Mouse (Mus musculus) midbrain, embryonic 11.5 days (tissue): ENCODE measurements around the gene Pdx1. TPM values are rescaled to one million over a fixed set of nuclear protein-coding genes. Genes with fewer than 3 reads are reported as not detected.

Experiments used
- ATAC-seq: fragments of 200-750 bp; cut with Nextera tagmentation; 2 replicates; pipeline ENCODE4 v1.8.0; 2017; ENCODE audit warnings: moderate TSS enrichment, moderate library complexity; ENCODE audit not compliant: low FRiP score
- DNase-seq: peaks from one replicate; pipeline ENCODE4 v3.0.0; 2015; ENCODE audit warnings: low spot score; ENCODE audit errors: missing footprints
- H3K27ac ChIP-seq: fragments of 300-500 bp; sonication (generic); 2 replicates; pipeline ENCODE4 v1.5.1; 2014; ENCODE audit warnings: low read depth, low read length
- H3K27me3 ChIP-seq: fragments of 300-500 bp; sonication (generic); 2 replicates; pipeline ENCODE4 v1.6.1; 2014; ENCODE audit warnings: mild to moderate bottlenecking, low read length, moderate library complexity, mixed read lengths; ENCODE audit not compliant: control insufficient read depth, insufficient read depth
- H3K36me3 ChIP-seq: fragments of 300-500 bp; sonication (generic); 2 replicates; pipeline ENCODE4 v1.6.1; 2014; ENCODE audit warnings: mild to moderate bottlenecking, low read length, moderate library complexity, mixed read lengths; ENCODE audit not compliant: control insufficient read depth, insufficient read depth
- H3K4me1 ChIP-seq: fragments of 300-500 bp; sonication (generic); 2 replicates; pipeline ENCODE4 v1.6.1; 2014; ENCODE audit warnings: low read length; ENCODE audit not compliant: control insufficient read depth, insufficient read depth
- H3K4me2 ChIP-seq: fragments of 300-500 bp; sonication (generic); 2 replicates; pipeline ENCODE4 v1.6.1; 2014; ENCODE audit warnings: mild to moderate bottlenecking, moderate library complexity
- H3K4me3 ChIP-seq: fragments of 300-500 bp; sonication (generic); 2 replicates; pipeline ENCODE4 v1.5.1; 2014; ENCODE audit warnings: low read depth, low read length
- H3K9ac ChIP-seq: fragments of 300-500 bp; sonication (generic); 2 replicates; pipeline ENCODE4 v1.6.1; 2014; ENCODE audit warnings: low read length
- H3K9me3 ChIP-seq: fragments of 300-500 bp; sonication (generic); 2 replicates; pipeline ENCODE4 v1.6.1; 2016; ENCODE audit warnings: low read length; ENCODE audit not compliant: control insufficient read depth
- WGBS: fragments of 180-500 bp; shearing (Covaris S2); extraction: QIAGEN DNeasy Blood & Tissue Kit; methylation state at CpG from one replicate; pipeline ENCODE4 v1.1.7; 2014; 5-methylcytosine and 5-hydroxymethylcytosine counted together
- polyA plus RNA-seq: library from polyadenylated mRNA; unstranded; fragments of >200 nt; fragmentation: Nextera tagmentation; extraction: Ambion mirVana; gene quantifications from 2 replicates; pipeline ENCODE4 v1.2.1, GENCODE M21; 2014

The Pdx1 gene
- polyA plus RNA-seq = not detected in 2 replicates

GRCm38 (mm10) chr5:147269926-147270672, at the start of gene Pdx1:
Gene Pdx1, plus strand, starts transcription at chr5:147269959.
- Histone ChIP-seq H3K9me3 (no peaks in the 10 kb centered on the region), H3K4me2 (no peak within 1 kb of the TSS), H3K27me3 (peaks cover 95% of the 10 kb centered on the region), H3K4me3 (no peak within 1 kb of the TSS), H3K4me1 (no peaks in the 10 kb centered on the region), H3K9ac (no peak within 1 kb of the TSS), H3K27ac (no peak within 1 kb of the TSS), H3K36me3 (no peaks in the 10 kb centered on the region)
- WGBS = under 1% methylated on average over 44 of the region's 44 CpGs
- ATAC-seq (peak; percentile 42; the same call in 1 of the 2 replicates), DNase-seq (peak; percentile 95)

GRCm38 (mm10) chr5:147227354-147228112, 42.2 kb upstream of the Pdx1 start:
- WGBS = 17% methylated on average over 25 of the region's 25 CpGs
- Histone ChIP-seq H3K27ac (no peak overlapping the region), H3K9ac (peak overlapping the region; percentile 40; the same call in 1 of the 2 replicates), H3K4me2 (no peak overlapping the region), H3K36me3 (no peaks in the 10 kb centered on the region), H3K4me3 (no peak overlapping the region), H3K27me3 (peaks cover 42% of the 10 kb centered on the region), H3K9me3 (no peaks in the 10 kb centered on the region), H3K4me1 (peaks cover 14% of the 10 kb centered on the region; the same call in 1 of the 2 replicates)
- DNase-seq (peak; percentile 99), ATAC-seq (peak; percentile 67)

- Histone ChIP-seq H3K27ac (no peak overlapping the region), H3K36me3 (no peaks in the 10 kb centered on the region), H3K4me3 (no peak overlapping the region), H3K9ac (no peak overlapping the region), H3K27me3 (no peaks in the 10 kb centered on the region), H3K4me1 (no peaks in the 10 kb centered on the region), H3K9me3 (no peaks in the 10 kb centered on the region), H3K4me2 (no peak overlapping the region)
- WGBS = 85% methylated on average over 21 of the region's 21 CpGs
- ATAC-seq (no peak), DNase-seq (no peak)
Observed at GRCm38 (mm10) chr5:147235406-147236309, 34.1 kb upstream of the Pdx1 start.

GRCm38 (mm10) chr5:147243908-147244307, 25.9 kb upstream of the Pdx1 start:
- Histone ChIP-seq H3K4me3 (no peak overlapping the region), H3K36me3 (no peaks in the 10 kb centered on the region), H3K27ac (no peak overlapping the region), H3K9ac (no peak overlapping the region), H3K9me3 (no peaks in the 10 kb centered on the region), H3K4me2 (no peak overlapping the region), H3K4me1 (no peaks in the 10 kb centered on the region), H3K27me3 (no peaks in the 10 kb centered on the region)
- DNase-seq = no peak
- 86% methylated on average over 7 of the region's 7 CpGs for WGBS
- no peak for ATAC-seq

- WGBS = 86% methylated on average over 1 of the region's 1 CpGs
Observed at GRCm38 (mm10) chr5:147260189-147260588, 9.6 kb upstream of the Pdx1 start.

GRCm38 (mm10) chr5:147260778-147261177, 9.0 kb upstream of the Pdx1 start:
- no peaks in the 10 kb centered on the region for H3K4me1 ChIP-seq
- DNase-seq (no peak), ATAC-seq (no peak)
- H3K4me2 ChIP-seq = no peak overlapping the region
- 83% methylated on average over 4 of the region's 4 CpGs for WGBS
- no peak overlapping the region for H3K9ac ChIP-seq
- H3K27me3 ChIP-seq = peaks cover 8% of the 10 kb centered on the region; the same call in 1 of the 2 replicates
- no peaks in the 10 kb centered on the region for H3K9me3 ChIP-seq
- H3K4me3 ChIP-seq = no peak overlapping the region
- H3K27ac ChIP-seq = no peak overlapping the region
- H3K36me3 ChIP-seq = no peaks in the 10 kb centered on the region

More at GRCm38 (mm10) chr5:147260189-147260588, 9.6 kb upstream of the Pdx1 start:
- ATAC-seq (no peak), DNase-seq (no peak)
- H3K36me3 ChIP-seq = no peaks in the 10 kb centered on the region
- no peak overlapping the region for H3K4me2 ChIP-seq
- H3K4me3 ChIP-seq = no peak overlapping the region
- H3K4me1 ChIP-seq = no peaks in the 10 kb centered on the region
- peaks cover 3% of the 10 kb centered on the region; the same call in 1 of the 2 replicates for H3K27me3 ChIP-seq
- H3K9ac ChIP-seq = no peak overlapping the region
- no peak overlapping the region for H3K27ac ChIP-seq
- no peaks in the 10 kb centered on the region for H3K9me3 ChIP-seq

- no peaks in the 10 kb centered on the region for H3K4me1 ChIP-seq
- no peak overlapping the region for H3K4me2 ChIP-seq
- H3K36me3 ChIP-seq = no peaks in the 10 kb centered on the region
- H3K27me3 ChIP-seq = peaks cover 19% of the 10 kb centered on the region
- WGBS = 68% methylated on average over 11 of the region's 11 CpGs
- DNase-seq = no peak
- no peak overlapping the region for H3K4me3 ChIP-seq
- no peak overlapping the region for H3K27ac ChIP-seq
- ATAC-seq = no peak
- no peaks in the 10 kb centered on the region for H3K9me3 ChIP-seq
- no peak overlapping the region for H3K9ac ChIP-seq
Observed at GRCm38 (mm10) chr5:147261899-147262541, 7.7 kb upstream of the Pdx1 start.

GRCm38 (mm10) chr5:147263945-147264344, 5.8 kb upstream of the Pdx1 start:
- H3K27ac ChIP-seq = no peak overlapping the region
- no peak overlapping the region for H3K9ac ChIP-seq
- no peaks in the 10 kb centered on the region for H3K9me3 ChIP-seq
- H3K4me3 ChIP-seq = no peak overlapping the region
- ATAC-seq = no peak
- H3K4me2 ChIP-seq = no peak overlapping the region
- WGBS = 58% methylated on average over 4 of the region's 4 CpGs
- no peaks in the 10 kb centered on the region for H3K4me1 ChIP-seq
- DNase-seq = no peak
- no peaks in the 10 kb centered on the region for H3K36me3 ChIP-seq
- peaks cover 38% of the 10 kb centered on the region for H3K27me3 ChIP-seq
